Mouse (Mus musculus): ENCODE measurements around the gene Cpa4. TPM values are rescaled to one million over a fixed set of nuclear protein-coding genes. Genes with fewer than 3 reads are reported as not detected.

Cpa4 gene
- polyA plus RNA-seq, 1 experiment from 2014 or later, result 0.77 TPM

GRCm38 (mm10) chr6:30543851-30544250, 24.3 kb upstream of the Cpa4 start:
- no peaks in the 10 kb centered on the region for H3K27me3 ChIP-seq (replicated peaks)
- WGBS, result 31% methylated on average over 8 of the region's 8 CpGs
- no peak overlapping the region for H3K4me2 ChIP-seq (replicated peaks)
- H3K9me3 ChIP-seq, result no peaks in the 10 kb centered on the region
- ATAC-seq, result no peak
- H3K4me3 ChIP-seq (replicated peaks), result no peak overlapping the region
- H3K4me1 ChIP-seq (replicated peaks), result peaks cover 24% of the 10 kb centered on the region
- no peak overlapping the region for H3K9ac ChIP-seq
- H3K27ac ChIP-seq, result no peak overlapping the region
- no peaks in the 10 kb centered on the region for H3K36me3 ChIP-seq

GRCm38 (mm10) chr6:30545689-30546088, 22.5 kb upstream of the Cpa4 start:
- Histone ChIP-seq H3K9ac (no peak overlapping the region), H3K27ac (peak overlapping the region; percentile 32; the same call in 1 of the 2 replicates), H3K4me3 (replicated peaks) (no peak overlapping the region), H3K27me3 (replicated peaks) (no peaks in the 10 kb centered on the region), H3K4me2 (replicated peaks) (no peak overlapping the region), H3K4me1 (replicated peaks) (peaks cover 29% of the 10 kb centered on the region), H3K36me3 (no peaks in the 10 kb centered on the region), H3K9me3 (no peaks in the 10 kb centered on the region)
- ATAC-seq, result no peak
- 78% methylated on average over 7 of the region's 7 CpGs for WGBS

- H3K27ac ChIP-seq, result peak overlapping the region; percentile 81
- no peaks in the 10 kb centered on the region for H3K27me3 ChIP-seq (replicated peaks)
- H3K9ac ChIP-seq, result no peak overlapping the region
- 16% methylated on average over 17 of the region's 17 CpGs for WGBS
- ATAC-seq, result peak; percentile 52
- H3K9me3 ChIP-seq, result no peaks in the 10 kb centered on the region
- H3K4me2 ChIP-seq (replicated peaks), result peak overlapping the region; percentile 58
- H3K4me3 ChIP-seq (replicated peaks), result peak overlapping the region; percentile 17
- no peaks in the 10 kb centered on the region for H3K36me3 ChIP-seq
- H3K4me1 ChIP-seq (replicated peaks), result peaks cover 22% of the 10 kb centered on the region
These were observed 21.4 kb upstream of the Cpa4 start for GRCm38 (mm10) chr6:30546571-30547273.

GRCm38 (mm10) chr6:30547274-30547645, 20.9 kb upstream of the Cpa4 start:
- Histone ChIP-seq H3K27me3 (replicated peaks) (no peaks in the 10 kb centered on the region), H3K4me2 (replicated peaks) (peak overlapping the region; percentile 58), H3K4me1 (replicated peaks) (peaks cover 22% of the 10 kb centered on the region), H3K4me3 (replicated peaks) (peak overlapping the region; percentile 17), H3K27ac (peak overlapping the region; percentile 81), H3K36me3 (no peaks in the 10 kb centered on the region), H3K9ac (no peak overlapping the region), H3K9me3 (no peaks in the 10 kb centered on the region)
- WGBS, result 2% methylated on average over 13 of the region's 17 CpGs
- peak; percentile 25; the same call in 1 of the 2 replicates for ATAC-seq

GRCm38 (mm10) chr6:30547656-30548306, 20.4 kb upstream of the Cpa4 start:
- Histone ChIP-seq H3K4me1 (replicated peaks) (peaks cover 22% of the 10 kb centered on the region), H3K4me3 (replicated peaks) (no peak overlapping the region), H3K9me3 (no peaks in the 10 kb centered on the region), H3K9ac (no peak overlapping the region), H3K27ac (peak overlapping the region; percentile 61; the same call in 1 of the 2 replicates), H3K27me3 (replicated peaks) (no peaks in the 10 kb centered on the region), H3K4me2 (replicated peaks) (peak overlapping the region; percentile 58), H3K36me3 (no peaks in the 10 kb centered on the region)
- no peak for ATAC-seq
- 47% methylated on average over 9 of the region's 9 CpGs for WGBS

- WGBS, result 25% methylated on average over 15 of the region's 15 CpGs
- H3K4me1 ChIP-seq (replicated peaks), result peaks cover 19% of the 10 kb centered on the region
- H3K27me3 ChIP-seq (replicated peaks), result no peaks in the 10 kb centered on the region
- H3K36me3 ChIP-seq, result no peaks in the 10 kb centered on the region
- peak overlapping the region; percentile 60; the same call in 1 of the 2 replicates for H3K27ac ChIP-seq
- no peaks in the 10 kb centered on the region for H3K9me3 ChIP-seq
- no peak overlapping the region for H3K9ac ChIP-seq
- no peak overlapping the region for H3K4me2 ChIP-seq (replicated peaks)
- ATAC-seq, result 0 out of 2 replicates have a peak, but pooled peaks have one; percentile 27
- no peak overlapping the region for H3K4me3 ChIP-seq (replicated peaks)
These were observed 18.9 kb upstream of the Cpa4 start for GRCm38 (mm10) chr6:30549231-30549761.

- 87% methylated on average over 7 of the region's 7 CpGs for WGBS
- Histone ChIP-seq H3K9me3 (no peaks in the 10 kb centered on the region), H3K36me3 (no peaks in the 10 kb centered on the region), H3K9ac (no peak overlapping the region), H3K4me2 (replicated peaks) (no peak overlapping the region), H3K27me3 (replicated peaks) (no peaks in the 10 kb centered on the region), H3K4me3 (replicated peaks) (no peak overlapping the region), H3K4me1 (replicated peaks) (peaks cover 19% of the 10 kb centered on the region), H3K27ac (no peak overlapping the region)
- no peak for ATAC-seq
These were observed 17.5 kb upstream of the Cpa4 start for GRCm38 (mm10) chr6:30550496-30551192.

- Histone ChIP-seq H3K36me3 (no peaks in the 10 kb centered on the region), H3K4me3 (replicated peaks) (no peak overlapping the region), H3K4me2 (replicated peaks) (no peak overlapping the region), H3K4me1 (replicated peaks) (peaks cover 19% of the 10 kb centered on the region), H3K27me3 (replicated peaks) (no peaks in the 10 kb centered on the region), H3K27ac (no peak overlapping the region), H3K9ac (no peak overlapping the region), H3K9me3 (no peaks in the 10 kb centered on the region)
- ATAC-seq, result no peak
These were observed 17.0 kb upstream of the Cpa4 start for GRCm38 (mm10) chr6:30551193-30551515.

GRCm38 (mm10) chr6:30551644-30552580, 16.3 kb upstream of the Cpa4 start:
- Histone ChIP-seq H3K9ac (no peak overlapping the region), H3K9me3 (no peaks in the 10 kb centered on the region), H3K4me2 (replicated peaks) (peak overlapping the region; percentile 28), H3K27me3 (replicated peaks) (no peaks in the 10 kb centered on the region), H3K4me1 (replicated peaks) (peaks cover 14% of the 10 kb centered on the region), H3K27ac (no peak overlapping the region), H3K4me3 (replicated peaks) (no peak overlapping the region), H3K36me3 (no peaks in the 10 kb centered on the region)
- 33% methylated on average over 23 of the region's 23 CpGs for WGBS
- no peak for ATAC-seq

GRCm38 (mm10) chr6:30552628-30553027, 15.5 kb upstream of the Cpa4 start:
- Histone ChIP-seq H3K9me3 (no peaks in the 10 kb centered on the region), H3K4me1 (replicated peaks) (peaks cover 13% of the 10 kb centered on the region), H3K27me3 (replicated peaks) (no peaks in the 10 kb centered on the region), H3K4me2 (replicated peaks) (no peak overlapping the region), H3K36me3 (no peaks in the 10 kb centered on the region), H3K4me3 (replicated peaks) (no peak overlapping the region), H3K9ac (no peak overlapping the region), H3K27ac (no peak overlapping the region)
- 56% methylated on average over 6 of the region's 6 CpGs for WGBS
- no peak for ATAC-seq

GRCm38 (mm10) chr6:30553381-30554010, 14.7 kb upstream of the Cpa4 start:
- Histone ChIP-seq H3K9me3 (no peaks in the 10 kb centered on the region), H3K4me1 (replicated peaks) (peaks cover 10% of the 10 kb centered on the region), H3K36me3 (no peaks in the 10 kb centered on the region), H3K4me3 (replicated peaks) (no peak overlapping the region), H3K4me2 (replicated peaks) (no peak overlapping the region), H3K9ac (no peak overlapping the region), H3K27ac (no peak overlapping the region), H3K27me3 (replicated peaks) (no peaks in the 10 kb centered on the region)
- 69% methylated on average over 7 of the region's 7 CpGs for WGBS
- no peak for ATAC-seq

Measured in intestine, embryonic 15.5 days (tissue).